Mouse (Mus musculus) layer of hippocampus, adult 8-10 months (tissue): Measurements from ENCODE around the gene Mdga1. TPM values are rescaled to one million over a fixed set of nuclear protein-coding genes. Genes with fewer than 3 reads are reported as not detected.

ENCODE experiments used
- DNase-seq, 2 experiments: peaks; one replicate each; pipeline ENCODE4 v3.0.0; 2022; ENCODE audit warnings: low spot score in 2 of 2
- total RNA-seq, 4 experiments: library from RNA; stranded (reverse); gene quantifications; 2 replicates each; pipeline ENCODE4 v1.2.4; 2022

Gene Mdga1
- total RNA-seq, 4 experiments from 2014 or later, result 51.9 to 62.7 (median 57.1) TPM

DNA sequence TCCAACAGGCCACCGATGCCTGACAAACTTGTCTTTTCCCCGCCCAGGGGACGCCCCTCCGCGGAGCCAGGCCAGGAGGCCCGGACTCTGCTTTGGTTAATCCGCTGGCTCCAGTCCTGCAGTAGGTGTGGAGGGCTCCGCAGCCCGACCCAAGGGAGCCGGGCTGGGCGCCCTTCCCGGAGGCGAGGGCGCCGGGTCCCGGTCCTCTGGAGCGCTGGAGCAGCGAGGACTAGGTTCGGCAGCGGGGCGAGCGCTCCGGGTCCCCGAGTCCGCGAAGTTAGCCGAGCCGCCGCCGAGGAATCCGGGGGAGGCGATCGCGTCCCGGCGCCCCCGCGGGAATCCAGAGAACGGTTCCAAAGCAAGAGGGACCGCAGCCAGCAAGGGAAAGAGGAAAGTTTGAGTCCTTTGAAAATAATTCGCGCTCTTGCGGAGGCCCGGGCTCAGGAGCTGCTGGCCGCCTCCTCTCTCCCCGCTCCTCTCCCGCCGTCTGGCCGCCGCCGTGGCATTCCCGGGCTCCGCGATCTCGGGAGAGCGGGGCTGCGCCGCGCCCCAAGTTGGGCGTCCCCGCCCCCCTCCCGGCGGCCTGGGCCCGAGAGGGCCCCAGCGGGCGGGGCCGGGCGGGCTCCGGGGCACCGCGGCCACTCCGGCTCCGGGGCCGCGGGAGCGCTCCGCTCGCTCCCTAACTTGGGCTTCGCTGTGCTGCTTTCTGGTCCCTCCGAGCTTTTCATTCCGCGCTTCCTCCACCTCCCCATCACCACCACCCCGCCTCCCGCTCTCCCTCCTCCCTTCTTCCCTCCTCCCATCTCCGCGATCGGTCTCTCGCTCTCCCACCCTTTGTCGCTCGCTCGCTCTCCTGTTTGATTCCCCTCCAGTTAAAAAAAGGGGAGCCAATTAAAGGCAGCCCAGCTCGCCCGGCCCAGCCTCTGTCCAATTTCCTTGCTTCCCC is 81.7 kb downstream of the Mdga1 start:
- peak; percentile 58 to 61 for DNase-seq

DNA sequence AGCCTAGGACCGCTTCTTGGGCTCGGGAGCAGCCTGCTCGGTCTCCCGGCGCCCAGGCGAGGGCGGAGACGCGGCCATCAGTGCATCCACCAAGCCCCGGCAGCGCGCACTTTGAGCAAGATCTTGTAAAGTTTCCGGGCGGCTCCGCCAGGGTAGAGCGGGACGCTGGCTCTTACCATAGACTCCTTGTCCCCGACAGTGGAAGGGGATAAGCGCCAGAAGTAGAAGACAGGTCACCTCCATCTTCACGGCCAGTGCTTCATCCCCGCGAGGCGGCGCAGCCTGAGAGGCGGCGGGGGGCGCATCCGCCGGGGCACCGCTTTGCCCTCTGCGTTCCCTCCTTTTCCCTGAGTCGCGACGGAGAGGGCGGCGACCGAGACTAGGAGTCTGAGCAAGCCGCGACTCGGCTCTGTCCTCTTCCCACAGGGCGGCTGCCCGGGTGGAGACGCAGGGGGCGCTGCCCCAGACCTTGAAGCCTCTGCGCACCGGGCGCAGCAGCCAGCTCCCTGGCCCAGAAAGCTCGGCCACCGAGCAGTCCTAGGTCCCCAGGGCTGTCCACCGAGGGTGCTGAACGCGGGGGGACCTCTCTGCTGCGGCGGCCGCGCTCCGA is 82.5 kb downstream of the Mdga1 start:
- DNase-seq, result no peak

DNA sequence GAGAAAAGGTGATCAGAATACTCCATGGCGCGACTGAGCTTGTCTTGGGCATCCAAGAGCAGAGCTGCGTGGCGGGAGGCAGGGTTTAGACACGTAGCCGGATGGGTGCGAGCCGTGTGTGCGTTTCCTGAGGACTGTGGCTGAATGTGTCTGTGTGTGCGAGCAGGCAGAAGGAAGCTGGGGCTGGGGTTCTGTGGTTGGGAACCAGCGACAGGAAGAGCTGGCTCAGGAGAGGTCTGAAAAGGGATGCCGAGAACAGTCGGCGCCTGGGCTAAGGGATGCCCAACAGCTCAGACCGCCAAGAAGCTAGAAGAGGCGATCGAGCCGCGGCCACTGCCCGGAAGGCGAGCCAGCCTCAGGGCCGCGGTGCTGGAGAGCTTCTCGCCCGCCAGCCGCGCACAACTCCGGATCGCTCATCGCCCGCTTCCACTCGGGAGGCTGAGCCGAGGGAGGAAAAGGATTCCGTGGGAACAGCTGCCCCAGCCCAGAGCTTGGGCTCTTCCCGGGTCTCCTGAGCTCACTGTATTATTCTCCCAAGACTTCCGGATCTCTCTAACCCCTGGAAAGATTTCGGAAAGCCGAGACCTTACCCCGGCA is 83.1 kb downstream of the Mdga1 start:
- peak in 1 of 2 experiments; percentile 36 for DNase-seq

DNA sequence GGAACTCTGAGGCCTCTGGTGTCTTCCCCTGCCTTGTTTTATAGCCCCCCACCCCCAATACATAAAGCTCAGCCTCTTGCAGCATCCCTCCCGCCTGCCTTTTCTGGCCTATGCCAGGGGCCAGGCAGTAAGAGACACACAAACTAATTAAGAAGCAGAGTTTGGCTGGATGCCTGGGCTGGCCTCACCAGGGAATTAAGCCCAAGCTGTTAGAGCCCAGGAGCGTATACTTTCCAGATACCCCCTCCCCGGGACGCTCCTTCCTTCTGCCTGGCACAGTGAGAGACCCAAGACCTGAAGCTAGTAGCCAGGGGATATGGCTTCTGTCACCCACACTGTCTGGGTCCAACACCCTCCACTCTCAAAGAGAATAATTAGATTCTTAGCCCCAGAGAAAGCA is 83.8 kb downstream of the Mdga1 start:
- peak in 1 of 2 experiments; percentile 55 for DNase-seq

DNA sequence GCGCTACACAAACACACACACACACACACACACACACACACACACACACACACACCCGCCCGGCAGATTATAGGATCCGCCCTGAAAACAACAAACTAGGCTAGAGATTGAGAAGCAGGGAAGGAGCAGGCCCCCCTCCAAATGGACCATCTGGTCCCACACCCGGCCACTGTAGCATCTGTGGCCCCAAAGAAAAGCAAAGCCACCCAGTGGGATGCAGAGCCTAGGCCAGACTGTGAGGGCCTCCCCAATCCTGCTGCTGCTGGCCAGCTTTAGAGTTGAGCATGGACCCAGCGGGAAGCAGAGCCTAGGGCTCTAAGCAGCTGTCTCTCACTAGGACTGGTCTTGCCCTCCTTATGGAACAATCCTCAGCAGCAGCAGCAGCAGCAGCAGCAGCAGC is 85.3 kb downstream of the Mdga1 start:
- no peak for DNase-seq

DNA sequence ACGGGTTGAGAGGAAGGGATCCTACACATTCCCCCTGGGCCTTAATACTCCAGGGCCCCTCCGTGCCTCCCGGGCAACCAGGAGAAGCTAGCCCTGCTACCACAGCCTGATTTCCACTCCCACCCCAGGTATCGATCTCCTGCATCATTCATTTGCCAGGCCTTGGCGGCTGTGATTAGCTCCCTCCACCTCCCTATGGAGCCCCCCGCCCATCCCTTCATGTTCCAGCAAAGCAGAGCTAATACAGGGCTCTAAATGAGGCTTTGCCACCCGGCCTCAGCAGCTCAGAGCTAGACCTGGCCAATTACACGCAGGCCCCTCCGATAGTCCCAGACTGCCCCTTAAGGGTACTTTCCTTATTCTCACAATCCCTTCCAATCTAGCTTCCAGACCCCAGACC is 86.5 kb downstream of the Mdga1 start:
- no peak for DNase-seq

DNA sequence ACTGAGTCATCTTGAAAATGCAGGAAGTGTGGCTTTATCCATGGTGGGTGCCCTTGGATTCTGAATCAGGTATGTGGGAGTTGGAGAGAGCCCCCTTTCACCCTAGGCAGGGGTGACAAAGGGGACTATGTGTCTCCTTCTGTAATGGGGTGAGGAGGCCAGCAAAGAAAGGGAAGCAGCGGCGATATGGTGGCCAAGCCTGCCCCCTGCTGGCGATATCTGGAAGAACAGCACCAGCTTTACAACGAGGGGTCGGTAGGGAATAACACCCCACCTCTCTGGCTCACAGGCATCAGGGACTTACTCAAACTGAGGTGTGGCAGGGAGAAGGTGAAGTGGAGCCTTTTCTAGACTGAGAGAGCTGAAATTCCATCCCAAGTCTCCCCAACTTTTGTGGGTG is 87.0 kb downstream of the Mdga1 start:
- peak in 1 of 2 experiments; percentile 63 for DNase-seq

DNA sequence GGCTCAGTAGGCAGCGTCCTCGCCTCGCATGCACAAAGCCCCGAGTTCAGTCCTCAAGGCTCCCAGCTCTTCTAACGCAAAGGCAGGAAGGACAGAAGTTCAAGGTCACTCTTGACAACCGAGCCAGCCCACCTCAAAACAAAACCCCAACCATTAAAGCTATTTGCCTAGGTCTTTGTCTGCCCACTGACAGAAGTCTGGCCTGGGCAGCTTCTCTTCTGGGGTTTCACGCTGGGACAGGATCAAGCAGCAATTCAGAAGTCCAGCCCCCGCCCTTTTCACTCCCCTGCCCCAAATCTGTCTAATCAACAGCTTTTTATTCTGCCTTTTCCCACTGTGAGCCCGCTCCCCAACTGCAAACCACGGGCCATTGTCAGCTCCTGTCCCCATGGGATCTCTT is 89.6 kb downstream of the Mdga1 start:
- no peak for DNase-seq

DNA sequence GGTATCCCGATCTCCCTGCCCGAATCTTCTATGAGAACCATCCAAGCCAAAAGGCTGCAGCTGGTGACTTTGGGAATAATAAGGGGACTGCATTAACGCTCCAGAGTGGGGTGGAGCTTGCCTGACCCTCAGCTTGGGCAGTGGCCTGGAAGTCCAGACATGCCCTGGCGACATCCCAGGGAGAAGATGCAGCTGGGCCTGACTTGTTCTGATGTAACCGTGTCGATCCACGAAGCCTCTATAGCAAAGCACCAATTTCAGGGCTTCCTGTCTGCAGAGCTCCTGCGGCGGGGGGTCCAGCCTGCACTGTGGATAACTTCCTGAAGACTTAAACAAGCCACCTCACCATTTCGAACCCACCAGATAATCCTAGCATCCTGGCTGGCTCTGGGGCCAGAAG is 90.9 kb downstream of the Mdga1 start:
- DNase-seq, result no peak

DNA sequence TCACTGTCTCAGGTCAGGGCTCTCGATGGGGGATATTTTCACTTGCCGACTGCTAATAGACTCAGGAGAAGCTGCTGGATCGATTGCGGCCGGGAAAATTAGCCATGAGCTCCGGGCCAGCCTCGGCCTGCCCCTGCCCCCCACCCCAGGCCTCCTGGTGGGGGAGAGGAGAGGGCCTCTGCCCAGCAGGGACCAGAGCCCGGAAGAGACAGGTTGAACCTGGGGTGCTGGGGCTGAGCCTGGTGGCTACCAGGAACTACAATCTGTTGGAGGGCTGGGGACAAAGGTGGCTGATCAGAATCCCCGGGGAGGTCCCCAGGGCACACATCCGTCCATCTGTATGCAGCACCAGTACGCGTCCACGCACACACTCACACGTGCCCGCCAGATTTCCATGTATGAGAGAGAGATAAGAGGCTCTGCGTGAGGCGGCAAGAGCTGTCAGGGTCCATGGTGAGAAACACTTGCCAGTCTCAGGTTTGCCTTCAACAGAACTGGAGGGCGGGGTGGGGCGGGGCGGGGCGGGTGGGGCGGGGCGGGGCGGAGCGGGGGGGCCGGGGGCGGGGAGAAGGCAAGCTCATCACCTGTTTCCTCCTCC is 95.7 kb downstream of the Mdga1 start:
- no peak for DNase-seq

DNA sequence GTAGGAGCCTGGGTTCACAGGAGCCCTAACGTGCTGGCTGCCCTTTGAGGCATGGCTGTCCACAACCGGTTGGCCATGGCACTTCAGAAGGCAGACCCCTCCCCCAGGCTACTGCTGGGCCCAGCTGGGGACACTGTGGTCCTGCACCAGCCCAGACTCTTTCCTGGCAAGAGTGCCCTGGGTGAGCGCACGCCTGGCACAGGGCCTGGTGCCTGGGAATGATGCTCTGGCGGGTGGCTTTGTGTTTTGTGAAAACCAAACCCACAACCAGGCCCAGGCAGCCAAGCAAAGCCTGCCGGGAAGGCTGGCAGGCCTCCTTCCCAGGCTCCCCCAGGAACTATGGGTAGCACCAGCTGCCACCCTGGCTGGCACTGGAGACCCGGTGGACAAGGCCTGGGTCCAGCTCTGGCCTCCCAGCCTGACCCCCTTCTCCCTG is 96.3 kb downstream of the Mdga1 start:
- DNase-seq, result peak; percentile 93

DNA sequence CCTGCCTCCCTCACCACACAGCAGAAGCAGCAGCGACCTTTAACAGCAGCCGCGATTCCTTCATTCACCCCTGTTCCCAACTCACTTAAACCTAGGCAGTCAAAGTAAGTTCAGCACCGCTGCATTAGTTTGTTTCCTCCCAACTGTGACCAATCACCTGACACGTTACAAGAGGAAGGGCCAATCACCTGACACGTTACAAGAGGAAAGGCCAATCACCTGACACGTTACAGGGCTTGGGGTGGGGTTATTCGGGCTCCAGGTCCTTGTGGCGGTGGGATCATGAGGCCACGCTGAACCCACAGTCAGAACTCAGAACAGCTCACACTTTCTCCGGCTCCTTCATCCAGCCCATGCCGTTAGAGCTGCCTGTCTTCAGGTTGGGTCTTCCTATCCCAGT is 99.6 kb downstream of the Mdga1 start:
- DNase-seq, result no peak

DNA sequence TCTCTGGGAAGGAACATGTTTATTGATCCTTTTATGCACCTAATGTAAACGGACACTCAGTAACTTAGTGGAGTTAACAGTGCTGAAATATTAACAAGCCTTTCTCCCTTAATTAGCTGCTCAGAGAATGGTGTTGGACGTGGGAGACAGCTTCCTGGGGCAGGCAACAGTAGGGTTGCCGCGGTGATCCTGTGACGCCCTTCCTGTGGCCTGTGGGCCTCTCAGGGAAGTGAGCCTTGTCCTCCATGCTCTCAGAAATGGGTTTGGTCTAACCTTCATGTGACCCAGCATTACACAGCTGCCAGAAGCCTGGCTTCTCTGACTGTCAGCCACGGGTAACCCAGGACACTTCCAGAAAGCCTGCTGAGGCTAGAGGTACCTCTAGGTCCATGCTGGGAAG is 104.0 kb downstream of the Mdga1 start:
- DNase-seq, result no peak

DNA sequence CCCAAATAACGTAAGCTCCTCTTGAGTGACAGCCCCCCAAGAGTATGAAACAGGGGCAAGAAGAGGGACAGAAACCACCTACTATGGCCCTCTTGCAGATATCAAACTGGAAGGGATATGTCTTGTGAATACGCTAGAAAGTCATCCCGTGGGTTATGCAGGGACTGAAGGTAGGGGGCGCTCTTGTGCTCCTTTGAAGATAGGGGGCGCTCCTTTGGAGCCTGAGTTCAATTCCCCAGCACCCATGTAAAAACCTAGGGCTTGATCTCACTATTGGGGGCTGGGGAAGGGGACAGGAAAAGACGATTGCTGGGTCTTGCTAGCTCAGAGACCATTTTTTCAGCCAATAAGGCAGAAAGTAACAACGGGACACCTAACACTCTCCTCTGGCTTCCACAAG is 105.4 kb downstream of the Mdga1 start:
- no peak for DNase-seq

DNA sequence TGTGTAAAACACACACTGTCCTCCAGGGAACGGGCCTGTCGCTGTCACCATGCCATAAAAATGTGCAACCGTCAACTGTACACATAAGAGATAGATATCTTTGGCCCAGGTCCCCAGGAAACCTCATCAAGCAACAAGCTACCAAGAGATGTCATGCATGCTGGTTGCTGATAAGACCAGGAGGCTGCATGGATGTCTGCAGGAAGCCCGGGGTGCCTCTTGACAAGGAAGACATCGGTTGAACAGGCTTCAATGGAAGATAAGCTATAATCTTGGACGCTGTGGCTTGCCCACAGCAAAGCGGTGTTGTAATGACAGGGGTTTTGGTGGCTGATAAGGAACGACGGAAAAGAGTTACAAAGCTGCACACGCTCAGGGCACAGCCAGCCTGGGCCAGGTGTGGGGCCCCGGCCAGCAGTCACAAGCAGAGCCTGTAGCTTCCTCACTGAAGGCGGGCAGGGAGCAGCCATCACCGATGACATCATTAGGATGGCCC is 110.1 kb downstream of the Mdga1 start:
- DNase-seq, result no peak

DNA sequence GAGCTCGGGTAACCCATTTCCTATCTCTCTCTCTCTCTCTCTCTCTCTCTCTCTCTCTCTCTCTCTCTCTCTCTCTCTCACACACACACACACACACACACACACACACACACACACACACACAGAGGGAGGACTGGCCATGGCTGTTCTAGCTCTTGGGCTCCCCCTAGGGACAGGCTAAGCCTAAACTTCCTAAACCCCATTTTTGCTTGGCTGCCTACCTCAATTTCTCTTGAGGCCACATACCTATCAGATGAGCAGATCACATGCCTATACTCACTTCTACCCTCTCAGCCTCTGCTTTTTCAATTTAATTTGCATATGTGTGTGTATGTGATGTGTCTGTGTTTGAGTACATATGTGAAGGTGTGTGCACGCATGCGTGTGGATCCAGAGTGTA is 111.1 kb downstream of the Mdga1 start:
- DNase-seq, result no peak

DNA sequence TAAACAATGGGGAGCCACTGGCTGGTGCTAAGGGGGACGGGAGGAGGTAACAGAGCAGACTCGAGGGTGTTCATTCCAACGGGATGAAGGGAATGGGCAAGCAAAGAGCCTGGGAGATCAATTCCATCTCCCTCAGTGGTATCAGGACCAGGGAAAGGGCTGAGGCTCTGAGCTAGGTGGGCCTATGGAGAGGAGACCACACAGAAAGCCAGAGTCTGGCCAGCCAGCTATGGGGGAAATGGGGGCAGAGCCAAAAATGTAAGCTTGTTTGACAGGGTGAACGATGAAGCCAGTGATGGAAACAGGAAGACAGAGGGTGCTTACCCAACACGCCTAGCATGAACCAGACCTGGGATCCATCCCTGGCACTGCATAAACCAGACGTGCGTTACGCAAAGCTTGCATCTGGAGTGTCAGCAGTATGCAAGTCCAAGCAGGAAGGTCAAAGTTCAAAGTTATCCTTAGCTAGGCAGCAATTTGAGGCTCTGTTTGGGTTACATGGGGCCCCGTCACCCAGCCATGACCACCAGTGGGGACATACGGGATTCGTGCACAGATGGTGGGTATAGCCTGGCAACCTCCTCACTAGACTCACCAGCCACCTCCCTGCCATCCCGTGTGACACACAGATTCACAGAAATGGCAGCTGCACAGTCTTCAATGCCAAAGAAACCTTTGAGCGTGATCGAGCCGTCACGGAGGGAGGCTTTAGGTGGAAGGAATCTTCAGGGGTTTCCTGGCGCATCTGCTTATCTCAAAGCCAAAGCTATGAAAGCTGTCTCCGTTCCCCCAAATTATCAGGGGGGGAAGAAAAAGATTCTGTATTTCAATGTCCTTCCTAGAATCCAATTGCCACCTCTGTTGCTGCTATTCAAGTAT is 113.9 kb downstream of the Mdga1 start:
- no peak for DNase-seq

DNA sequence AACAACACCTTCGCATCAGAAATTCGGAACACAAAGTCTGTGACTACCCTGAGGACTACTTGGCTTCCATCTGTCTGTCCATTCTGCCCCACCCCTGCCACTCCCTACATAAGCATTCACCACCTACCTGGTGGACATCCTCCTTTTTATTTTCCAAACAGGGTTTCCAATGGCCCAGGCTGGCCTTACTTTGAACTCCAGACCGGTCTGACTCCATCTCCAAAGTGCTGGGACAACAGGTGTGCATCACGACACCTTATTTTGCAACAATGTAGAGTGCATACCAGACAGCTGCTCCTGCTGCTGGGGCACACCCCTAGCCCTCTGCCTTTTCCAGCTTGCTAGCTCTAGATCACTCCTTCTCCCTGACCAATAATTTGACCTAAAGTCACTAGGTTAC is 115.1 kb downstream of the Mdga1 start:
- DNase-seq, result no peak

DNA sequence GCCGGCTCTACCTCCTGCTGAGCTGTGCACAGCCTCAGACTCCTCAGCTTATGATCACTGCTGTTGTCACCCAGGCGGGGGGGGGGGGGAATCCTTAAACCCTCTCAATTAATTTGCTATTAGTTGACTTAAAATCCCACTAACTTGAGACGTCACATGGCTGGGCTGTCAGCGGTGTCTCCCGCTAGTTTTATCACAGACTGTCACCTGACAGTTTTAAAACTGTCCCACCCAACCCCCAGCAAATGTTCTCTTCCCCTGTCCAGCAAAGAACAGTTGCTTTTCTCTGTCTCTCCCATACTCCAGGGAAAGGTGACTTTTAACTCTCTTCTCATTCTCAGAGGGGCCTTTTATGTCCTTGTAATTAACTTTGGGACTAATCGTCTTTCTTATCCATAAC is 115.5 kb downstream of the Mdga1 start:
- no peak for DNase-seq

DNA sequence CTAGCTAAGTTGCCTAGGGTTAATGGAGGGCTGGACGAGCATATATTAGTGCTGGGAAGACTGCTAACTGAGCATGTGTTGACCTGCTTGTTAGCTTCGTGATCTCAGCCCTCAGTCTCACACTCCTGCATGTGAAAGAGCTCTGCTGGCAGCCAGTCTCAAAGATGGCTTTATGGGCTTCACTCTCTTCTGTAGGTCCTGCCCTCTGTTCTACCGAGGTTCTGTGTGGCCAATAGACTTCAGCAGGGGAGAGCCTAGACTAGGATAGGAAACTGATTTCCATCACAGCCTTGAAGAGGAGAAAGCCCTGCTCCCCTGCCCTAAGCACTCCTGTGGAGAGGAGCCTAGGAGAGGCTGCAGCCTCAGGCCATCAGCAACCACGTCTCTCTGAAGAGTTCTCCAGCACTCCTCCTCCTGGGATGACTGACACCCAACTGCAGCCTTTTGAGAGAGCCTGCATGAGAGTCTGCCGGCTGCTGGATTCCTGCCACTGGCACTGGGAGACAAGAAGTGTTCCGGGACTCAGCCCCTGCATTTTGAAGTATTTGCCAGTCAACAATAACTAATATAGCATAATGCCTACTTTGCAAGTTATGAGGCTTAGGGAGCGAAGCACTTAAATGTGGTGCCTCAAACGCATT is 116.9 kb downstream of the Mdga1 start:
- peak in 1 of 2 experiments; percentile 50 for DNase-seq
